In genomic region chr11:120065291-120065690, GRCm38 (mm10) we compare ENCODE assay signal across 9 mouse cellular contexts. TPM values are rescaled to one million over a fixed set of nuclear protein-coding genes. Genes with fewer than 3 reads are reported as not detected.
DNase-seq lines count a peak whose midpoint lies in the region; TF ChIP-seq lines count a peak whose summit lies in the region.
"Had no signal": no experiment of that assay in that cellular context is flagged by ENCODE, and none has a peak within 500 bp of the region (broad histone marks: within the 10 kb centered on the region; RNA-seq: fewer than 3 reads in every experiment).

No protein-coding gene starts in this region.

- no peak for TF ChIP-seq POLR2A in brain, embryonic 14.5 days (IDR thresholded peaks at IDR 0.05; ENCODE audit: borderline replicate concordance, extremely low read depth, insufficient read depth, insufficient read length, poor library complexity, severe bottlenecking)
- no peak for TF ChIP-seq POLR2A in kidney, adult 2 months (IDR thresholded peaks at IDR 0.05; ENCODE audit: low read depth, low read length)

- H3K27ac ChIP-seq in kidney, adult 2 months (ENCODE audit: insufficient read depth, low read depth, low read length): no peak overlapping the region

- peak; percentile 46 for DNase-seq in embryo, embryonic 10 days (ENCODE audit: low spot score)
- no peak for DNase-seq in embryo, embryonic 9.5 days (ENCODE audit: extremely low spot score)
- DNase-seq in 416B (ENCODE audit: low read depth): peak; percentile 33
- peak; percentile 55 for DNase-seq in brain, embryonic 14.5 days (ENCODE audit: low read depth)
- DNase-seq in gastrocnemius, postnatal 14 days: peak; percentile 72
- DNase-seq in kidney, adult 2 months: peak; percentile 61
- DNase-seq in lung, postnatal 10 days: peak; percentile 77
- DNase-seq in spleen, postnatal 4 days (ENCODE audit: low spot score in 2 of 2): peak; percentile 63 to 88

- H3K27me3 ChIP-seq in kidney, adult 2 months (replicated peaks; ENCODE audit: control insufficient read depth, insufficient read depth, low read length): no peaks in the 10 kb centered on the region
- H3K27me3 ChIP-seq: Patski had no signal

- TF ChIP-seq CTCF in brain, embryonic 14.5 days (IDR thresholded peaks at IDR 0.05; ENCODE audit: borderline replicate concordance, extremely low read depth, insufficient read depth, insufficient read length): peak; percentile 76
- TF ChIP-seq CTCF in kidney, adult 2 months (conservative IDR thresholded peaks at IDR 0.05; ENCODE audit: insufficient read depth, insufficient read length, low read depth, low read length): peak; percentile 71

- intact Hi-C loops in gastrocnemius, postnatal 14 days (cut with DNase I; ENCODE audit: low total_unique reads): loop anchor here (5.0 kb wide), 2 partner anchors 33 to 48 kb away; no protein-coding TSS in a partner anchor

- H3K4me1 ChIP-seq in kidney, adult 2 months (ENCODE audit: control insufficient read depth, insufficient read depth, low read length): no peaks in the 10 kb centered on the region

- no peak overlapping the region for H3K4me3 ChIP-seq in kidney, adult 2 months (ENCODE audit: insufficient read depth, low read depth, low read length)

- WGBS in kidney, adult 2 months: 36% methylated on average over 10 of the region's 10 CpGs

- no peaks in the 10 kb centered on the region for H3K36me3 ChIP-seq in kidney, adult 2 months (ENCODE audit: control insufficient read depth, insufficient read depth, low read length)

RNA-seq across cellular contexts. Expression of gene Aatk, which starts 18.3 kb away (rescaled TPM):
- polyA plus RNA-seq in brain, embryonic 14.5 days (2012; rRNA removed): 54.8 and 71.1 TPM in 2 replicates
- 10 to 100 TPM in 1 of 2 experiments, 1 to 10 TPM in 1; 9.4 to 17.0 TPM for total RNA-seq in gastrocnemius, postnatal 14 days (2021)
- polyA plus RNA-seq in kidney, adult 2 months (2012; rRNA removed): 5.1 and 6.8 TPM in 2 replicates

RNA-seq across cellular contexts. Expression of gene Cep131, which starts 21.3 kb away (rescaled TPM):
- polyA plus RNA-seq in brain, embryonic 14.5 days (2012; rRNA removed): 34.7 and 43.3 TPM in 2 replicates
- total RNA-seq in gastrocnemius, postnatal 14 days (2021): 1 to 10 TPM; 7.9 to 8.5 TPM
- 5.8 and 6.8 TPM in 2 replicates for polyA plus RNA-seq in kidney, adult 2 months (2012; rRNA removed)

RNA-seq across cellular contexts. Expression of gene Tepsin, which starts 33.2 kb away (rescaled TPM):
- polyA plus RNA-seq in brain, embryonic 14.5 days (2012; rRNA removed): 47.4 and 59.4 TPM in 2 replicates
- total RNA-seq in gastrocnemius, postnatal 14 days (2021): 1 to 10 TPM; 5.1 to 6.6 TPM
- polyA plus RNA-seq in kidney, adult 2 months (2012; rRNA removed): 28.5 and 35.6 TPM in 2 replicates

RNA-seq across cellular contexts. Expression of gene Ndufaf8, which starts 33.4 kb away (rescaled TPM):
- 28.0 and 39.0 TPM in 2 replicates for polyA plus RNA-seq in brain, embryonic 14.5 days (2012; rRNA removed)
- total RNA-seq in gastrocnemius, postnatal 14 days (2021): 10 to 100 TPM; 36.5 to 45.6 TPM
- 77.7 and 79.3 TPM in 2 replicates for polyA plus RNA-seq in kidney, adult 2 months (2012; rRNA removed)
